Mouse (Mus musculus): ENCODE results near the gene Olfr704. TPM values are rescaled to one million over a fixed set of nuclear protein-coding genes. Genes with fewer than 3 reads are reported as not detected.
"Not testable (repeated sequence)": the region's sequence is repeated elsewhere in the genome, so short reads cannot be mapped to it uniquely, and the experiment has no call there.

Olfr704 gene
- total RNA-seq, 1 experiment, result not detected

- Histone ChIP-seq H3K27ac (ENCODE audit: insufficient read depth, low read depth, low read length, poor library complexity, severe bottlenecking) (no peak within 1 kb of the TSS), H3K9ac (ENCODE audit: insufficient read depth, low read depth, low read length, poor library complexity, severe bottlenecking) (no peak within 1 kb of the TSS), H3K9me3 (ENCODE audit: control insufficient read depth, insufficient read depth, low read depth, low read length) (no peaks in the 10 kb centered on the region), H3K4me3 (ENCODE audit: insufficient read depth in 1 of 2, low read depth in 1 of 2, low read length in 2 of 2, poor library complexity in 1 of 2, severe bottlenecking in 1 of 2) (no peak within 1 kb of the TSS), H3K36me3 (ENCODE audit: control insufficient read depth, insufficient read depth, low read length, poor library complexity, severe bottlenecking) (no peaks in the 10 kb centered on the region), H3K4me1 (ENCODE audit: control insufficient read depth in 2 of 2, insufficient read depth in 2 of 2, low read length in 2 of 2, poor library complexity in 1 of 2) (no peaks in the 10 kb centered on the region)
- in situ Hi-C loops (cut with MboI; ENCODE audit: low sequenced_read_pairs in 2 of 2, unreplicated experiment in 2 of 2), result no loop called here
- no peak for DNase-seq (ENCODE audit: low read depth, low spot score)
- TF ChIP-seq MAFK (IDR thresholded peaks at IDR 0.05; ENCODE audit: insufficient read depth, low read depth, low read length) (no peak), CHD2 (IDR thresholded peaks at IDR 0.05; ENCODE audit: low read depth, low read length) (no peak), ZNF384 (IDR thresholded peaks at IDR 0.05; ENCODE audit: low read depth, low read length) (no peak), HCFC1 (IDR thresholded peaks at IDR 0.05; ENCODE audit: borderline replicate concordance, insufficient read depth, low read length) (no peak), ZC3H11A (IDR thresholded peaks at IDR 0.05; ENCODE audit: borderline replicate concordance, low read depth, low read length) (no peak)
Measured at GRCm38 (mm10) chr7:106843060-106843459, 19.9 kb upstream of the Olfr704 start, which contains the start of gene Olfr703. Gene Olfr703 (plus strand): TSS chr7:106843360.

GRCm38 (mm10) chr7:106876791-106877190, 13.8 kb downstream of the Olfr704 start, which contains the start of gene Olfr705:
Gene Olfr705 (minus strand): TSS chr7:106876891.
- TF ChIP-seq ZC3H11A (IDR thresholded peaks at IDR 0.05; ENCODE audit: borderline replicate concordance, low read depth, low read length), result no peak
- no peak for TF ChIP-seq ZNF384 (IDR thresholded peaks at IDR 0.05; ENCODE audit: low read depth, low read length)
- TF ChIP-seq CHD2 (IDR thresholded peaks at IDR 0.05; ENCODE audit: low read depth, low read length), result no peak
- no peak for TF ChIP-seq HCFC1 (IDR thresholded peaks at IDR 0.05; ENCODE audit: borderline replicate concordance, insufficient read depth, low read length)
- no peak for TF ChIP-seq MAFK (IDR thresholded peaks at IDR 0.05; ENCODE audit: insufficient read depth, low read depth, low read length)
- in situ Hi-C loops (cut with MboI; ENCODE audit: low sequenced_read_pairs in 2 of 2, unreplicated experiment in 2 of 2), result no loop called here

GRCm38 (mm10) chr7:106888062-106888461, 25.1 kb downstream of the Olfr704 start, which contains the start of gene Olfr706:
Gene Olfr706 (minus strand): TSS chr7:106888162.
- Histone ChIP-seq H3K27ac (ENCODE audit: insufficient read depth, low read depth, low read length, poor library complexity, severe bottlenecking) (no peak within 1 kb of the TSS), H3K4me3 (ENCODE audit: insufficient read depth in 1 of 2, low read depth in 1 of 2, low read length in 2 of 2, poor library complexity in 1 of 2, severe bottlenecking in 1 of 2) (no peak within 1 kb of the TSS), H3K9me3 (ENCODE audit: control insufficient read depth, insufficient read depth, low read depth, low read length) (no peaks in the 10 kb centered on the region), H3K9ac (ENCODE audit: insufficient read depth, low read depth, low read length, poor library complexity, severe bottlenecking) (no peak within 1 kb of the TSS), H3K4me1 (ENCODE audit: control insufficient read depth in 2 of 2, insufficient read depth in 2 of 2, low read length in 2 of 2, poor library complexity in 1 of 2) (no peaks in the 10 kb centered on the region), H3K36me3 (ENCODE audit: control insufficient read depth, insufficient read depth, low read length, poor library complexity, severe bottlenecking) (no peaks in the 10 kb centered on the region)
- in situ Hi-C loops (cut with MboI; ENCODE audit: low sequenced_read_pairs in 2 of 2, unreplicated experiment in 2 of 2), result no loop called here
- TF ChIP-seq CHD2 (IDR thresholded peaks at IDR 0.05; ENCODE audit: low read depth, low read length) (no peak), ZNF384 (IDR thresholded peaks at IDR 0.05; ENCODE audit: low read depth, low read length) (no peak), MAFK (IDR thresholded peaks at IDR 0.05; ENCODE audit: insufficient read depth, low read depth, low read length) (no peak), ZC3H11A (IDR thresholded peaks at IDR 0.05; ENCODE audit: borderline replicate concordance, low read depth, low read length) (no peak), HCFC1 (IDR thresholded peaks at IDR 0.05; ENCODE audit: borderline replicate concordance, insufficient read depth, low read length) (no peak)
- DNase-seq (ENCODE audit: low read depth, low spot score), result no peak

More at GRCm38 (mm10) chr7:106876791-106877190, 13.8 kb downstream of the Olfr704 start, which contains the start of gene Olfr705:
- H3K27ac ChIP-seq (ENCODE audit: insufficient read depth, low read depth, low read length, poor library complexity, severe bottlenecking), result no peak within 1 kb of the TSS
- H3K9me3 ChIP-seq (ENCODE audit: control insufficient read depth, insufficient read depth, low read depth, low read length), result no peaks in the 10 kb centered on the region
- H3K4me3 ChIP-seq (ENCODE audit: insufficient read depth in 1 of 2, low read depth in 1 of 2, low read length in 2 of 2, poor library complexity in 1 of 2, severe bottlenecking in 1 of 2), result no peak within 1 kb of the TSS
- no peak for DNase-seq (ENCODE audit: low read depth, low spot score)
- H3K4me1 ChIP-seq (ENCODE audit: control insufficient read depth in 2 of 2, insufficient read depth in 2 of 2, low read length in 2 of 2, poor library complexity in 1 of 2), result no peaks in the 10 kb centered on the region
- H3K36me3 ChIP-seq (ENCODE audit: control insufficient read depth, insufficient read depth, low read length, poor library complexity, severe bottlenecking), result no peaks in the 10 kb centered on the region
- no peak within 1 kb of the TSS for H3K9ac ChIP-seq (ENCODE audit: insufficient read depth, low read depth, low read length, poor library complexity, severe bottlenecking)

GRCm38 (mm10) chr7:106901141-106901540, 38.2 kb downstream of the Olfr704 start, which contains the start of gene Olfr707:
Gene Olfr707 (minus strand): TSS chr7:106901241.
- H3K9ac ChIP-seq (ENCODE audit: insufficient read depth, low read depth, low read length, poor library complexity, severe bottlenecking); H3K4me1 ChIP-seq (ENCODE audit: control insufficient read depth in 2 of 2, insufficient read depth in 2 of 2, low read length in 2 of 2, poor library complexity in 1 of 2); H3K36me3 ChIP-seq (ENCODE audit: control insufficient read depth, insufficient read depth, low read length, poor library complexity, severe bottlenecking); H3K9me3 ChIP-seq (ENCODE audit: control insufficient read depth, insufficient read depth, low read depth, low read length); H3K4me3 ChIP-seq (ENCODE audit: insufficient read depth in 1 of 2, low read depth in 1 of 2, low read length in 2 of 2, poor library complexity in 1 of 2, severe bottlenecking in 1 of 2); DNase-seq (ENCODE audit: low read depth, low spot score); in situ Hi-C loops (cut with MboI; ENCODE audit: low sequenced_read_pairs in 2 of 2, unreplicated experiment in 2 of 2); H3K27ac ChIP-seq (ENCODE audit: insufficient read depth, low read depth, low read length, poor library complexity, severe bottlenecking): not testable (repeated sequence)

GRCm38 (mm10) chr7:106907676-106908075, 44.7 kb downstream of the Olfr704 start, which contains the start of gene Olfr1532-ps1:
Gene Olfr1532-ps1 (plus strand): TSS chr7:106908001.
- no peaks in the 10 kb centered on the region for H3K4me1 ChIP-seq (ENCODE audit: control insufficient read depth in 2 of 2, insufficient read depth in 2 of 2, low read length in 2 of 2, poor library complexity in 1 of 2)
- no peak for DNase-seq (ENCODE audit: low read depth, low spot score)
- in situ Hi-C loops (cut with MboI; ENCODE audit: low sequenced_read_pairs in 2 of 2, unreplicated experiment in 2 of 2), result no loop called here
- H3K9ac ChIP-seq (ENCODE audit: insufficient read depth, low read depth, low read length, poor library complexity, severe bottlenecking), result no peak within 1 kb of the TSS
- H3K4me3 ChIP-seq (ENCODE audit: insufficient read depth in 1 of 2, low read depth in 1 of 2, low read length in 2 of 2, poor library complexity in 1 of 2, severe bottlenecking in 1 of 2), result no peak within 1 kb of the TSS
- no peak for TF ChIP-seq MAFK (IDR thresholded peaks at IDR 0.05; ENCODE audit: insufficient read depth, low read depth, low read length)
- no peak for TF ChIP-seq HCFC1 (IDR thresholded peaks at IDR 0.05; ENCODE audit: borderline replicate concordance, insufficient read depth, low read length)
- no peak for TF ChIP-seq CHD2 (IDR thresholded peaks at IDR 0.05; ENCODE audit: low read depth, low read length)
- no peak for TF ChIP-seq ZNF384 (IDR thresholded peaks at IDR 0.05; ENCODE audit: low read depth, low read length)
- TF ChIP-seq ZC3H11A (IDR thresholded peaks at IDR 0.05; ENCODE audit: borderline replicate concordance, low read depth, low read length), result no peak
- no peaks in the 10 kb centered on the region for H3K36me3 ChIP-seq (ENCODE audit: control insufficient read depth, insufficient read depth, low read length, poor library complexity, severe bottlenecking)
- H3K9me3 ChIP-seq (ENCODE audit: control insufficient read depth, insufficient read depth, low read depth, low read length), result no peaks in the 10 kb centered on the region
- H3K27ac ChIP-seq (ENCODE audit: insufficient read depth, low read depth, low read length, poor library complexity, severe bottlenecking), result no peak within 1 kb of the TSS

Other genes with a start within 250 kb of the Olfr704 start
- not detected in 2 replicates for gene Olfr693, start 182.6 kb upstream of the Olfr704 start, total RNA-seq (2012; rRNA removed)
- gene Olfr694, start 171.4 kb upstream of the Olfr704 start, total RNA-seq (2012; rRNA removed), result not detected in 2 replicates
- gene Olfr695, start 146.8 kb upstream of the Olfr704 start, total RNA-seq (2012; rRNA removed), result not detected in 2 replicates
- gene Olfr697, start 120.7 kb upstream of the Olfr704 start, total RNA-seq (2012; rRNA removed), result not detected in 2 replicates
- gene Olfr698, start 107.8 kb upstream of the Olfr704 start, total RNA-seq (2012; rRNA removed), result not detected in 2 replicates
- gene Olfr699, start 70.0 kb upstream of the Olfr704 start, total RNA-seq (2012; rRNA removed), result 0.42 and 0.49 TPM in 2 replicates
- not detected in 2 replicates for gene Olfr700, start 54.4 kb upstream of the Olfr704 start, total RNA-seq (2012; rRNA removed)
- 0.31 TPM in 1 of 2 replicates, not detected in the other for gene Olfr701, start 49.1 kb upstream of the Olfr704 start, total RNA-seq (2012; rRNA removed)
- not detected in 2 replicates for gene Olfr702, start 29.3 kb upstream of the Olfr704 start, total RNA-seq (2012; rRNA removed)
- gene Olfr703, start 19.8 kb upstream of the Olfr704 start, total RNA-seq (2012; rRNA removed), result not detected in 2 replicates
- 0.13 and 0.26 TPM in 2 replicates for gene Olfr705, start 13.7 kb downstream of the Olfr704 start, total RNA-seq (2012; rRNA removed)
- gene Olfr706, start 25.0 kb downstream of the Olfr704 start, total RNA-seq (2012; rRNA removed), result not detected in 2 replicates
- not detected in 2 replicates for gene Olfr707, start 38.1 kb downstream of the Olfr704 start, total RNA-seq (2012; rRNA removed)
- gene Olfr1532-ps1, start 44.8 kb downstream of the Olfr704 start, total RNA-seq (2012; rRNA removed), result not detected in 2 replicates
- not detected in 2 replicates for gene Olfr709-ps1, start 69.0 kb downstream of the Olfr704 start, total RNA-seq (2012; rRNA removed)
- gene Olfr710, start 85.1 kb downstream of the Olfr704 start, total RNA-seq (2012; rRNA removed), result not detected in 2 replicates
- gene Olfr6, start 100.8 kb downstream of the Olfr704 start, total RNA-seq (2012; rRNA removed), result not detected in 2 replicates
- gene Olfr711, start 112.3 kb downstream of the Olfr704 start, total RNA-seq (2012; rRNA removed), result not detected in 2 replicates
- not detected in 2 replicates for gene Olfr2, start 142.9 kb downstream of the Olfr704 start, total RNA-seq (2012; rRNA removed)
- not detected in 2 replicates for gene Olfr713, start 168.0 kb downstream of the Olfr704 start, total RNA-seq (2012; rRNA removed)
- gene Olfr714, start 207.8 kb downstream of the Olfr704 start, total RNA-seq (2012; rRNA removed), result not detected in 2 replicates
- not detected in 2 replicates for gene Olfr17, start 230.0 kb downstream of the Olfr704 start, total RNA-seq (2012; rRNA removed)
- gene Olfr715b, start 247.2 kb downstream of the Olfr704 start, total RNA-seq (2012; rRNA removed), result not detected in 2 replicates